Mouse (Mus musculus): Measurements from ENCODE around the gene Zfp408. TPM values are rescaled to one million over a fixed set of nuclear protein-coding genes. Genes with fewer than 3 reads are reported as not detected.
A peak's percentile ranks its signal among the peaks of the same experiment; 100 is the strongest.

The Zfp408 gene
- 4.6 and 5.3 TPM in 2 replicates for polyA plus RNA-seq (2015; fragmentation: Nextera tagmentation; extraction: Ambion mirVana)

- DNase-seq (ENCODE audit: low spot score) (peak; percentile 99), ATAC-seq (replicated peaks; ENCODE audit: low FRiP score, low read depth) (peak; percentile 94)
- Histone ChIP-seq H3K36me3 (ENCODE audit: insufficient read depth, low read length) (peaks cover 38% of the 10 kb centered on the region), H3K4me2 (ENCODE audit: low read length) (peak within 1 kb of the TSS; percentile 92), H3K4me1 (replicated peaks; ENCODE audit: insufficient read depth, low read length) (peaks cover 12% of the 10 kb centered on the region; the same call in 1 of the 2 replicates), H3K27ac (peak within 1 kb of the TSS; percentile 93), H3K9me3 (replicated peaks; ENCODE audit: low read length) (no peaks in the 10 kb centered on the region), H3K9ac (ENCODE audit: low read depth, low read length) (peak within 1 kb of the TSS; percentile 85), H3K4me3 (replicated peaks; ENCODE audit: low read depth, low read length) (peak within 1 kb of the TSS; percentile 83), H3K27me3 (ENCODE audit: insufficient read depth, low read length) (no peaks in the 10 kb centered on the region)
- WGBS = under 1% methylated on average over 44 of the region's 44 CpGs
- no peak for TF ChIP-seq CTCF (IDR thresholded peaks at IDR 0.05; ENCODE audit: low read depth)
Observed at GRCm38 (mm10) chr2:91649553-91650359, at the start of gene Zfp408, which contains the start of gene Arhgap1. Zfp408 (minus strand) TSS chr2:91649791. Arhgap1 (plus strand) TSS chr2:91649860.

- Histone ChIP-seq H3K4me1 (replicated peaks; ENCODE audit: insufficient read depth, low read length) (no peaks in the 10 kb centered on the region), H3K9me3 (replicated peaks; ENCODE audit: low read length) (no peaks in the 10 kb centered on the region), H3K4me2 (ENCODE audit: low read length) (no peak overlapping the region), H3K27ac (no peak overlapping the region), H3K4me3 (replicated peaks; ENCODE audit: low read depth, low read length) (no peak overlapping the region), H3K36me3 (ENCODE audit: insufficient read depth, low read length) (0 out of 2 replicates have a peak, but pooled peaks cover 6% of the 10 kb centered on the region), H3K27me3 (ENCODE audit: insufficient read depth, low read length) (no peaks in the 10 kb centered on the region), H3K9ac (ENCODE audit: low read depth, low read length) (no peak overlapping the region)
- DNase-seq (ENCODE audit: low spot score) (no peak), ATAC-seq (replicated peaks; ENCODE audit: low FRiP score, low read depth) (no peak)
- TF ChIP-seq CTCF (IDR thresholded peaks at IDR 0.05; ENCODE audit: low read depth) = no peak
- WGBS = 71% methylated on average over 1 of the region's 1 CpGs
Observed at GRCm38 (mm10) chr2:91699225-91699624, 49.6 kb upstream of the Zfp408 start.

- Histone ChIP-seq H3K36me3 (ENCODE audit: insufficient read depth, low read length) (0 out of 2 replicates have a peak, but pooled peaks cover 6% of the 10 kb centered on the region), H3K27ac (no peak overlapping the region), H3K9ac (ENCODE audit: low read depth, low read length) (no peak overlapping the region), H3K4me1 (replicated peaks; ENCODE audit: insufficient read depth, low read length) (no peaks in the 10 kb centered on the region), H3K4me3 (replicated peaks; ENCODE audit: low read depth, low read length) (no peak overlapping the region), H3K27me3 (ENCODE audit: insufficient read depth, low read length) (no peaks in the 10 kb centered on the region), H3K9me3 (replicated peaks; ENCODE audit: low read length) (no peaks in the 10 kb centered on the region), H3K4me2 (ENCODE audit: low read length) (no peak overlapping the region)
- TF ChIP-seq CTCF (IDR thresholded peaks at IDR 0.05; ENCODE audit: low read depth) = no peak
- WGBS = 79% methylated on average over 1 of the region's 1 CpGs
- no peak for DNase-seq (ENCODE audit: low spot score)
- no peak for ATAC-seq (replicated peaks; ENCODE audit: low FRiP score, low read depth)
Observed at GRCm38 (mm10) chr2:91696225-91696590, 46.6 kb upstream of the Zfp408 start.

- Histone ChIP-seq H3K9ac (ENCODE audit: low read depth, low read length) (no peak overlapping the region), H3K4me3 (replicated peaks; ENCODE audit: low read depth, low read length) (no peak overlapping the region), H3K9me3 (replicated peaks; ENCODE audit: low read length) (no peaks in the 10 kb centered on the region), H3K27ac (no peak overlapping the region), H3K27me3 (ENCODE audit: insufficient read depth, low read length) (no peaks in the 10 kb centered on the region), H3K4me1 (replicated peaks; ENCODE audit: insufficient read depth, low read length) (no peaks in the 10 kb centered on the region), H3K4me2 (ENCODE audit: low read length) (no peak overlapping the region), H3K36me3 (ENCODE audit: insufficient read depth, low read length) (0 out of 2 replicates have a peak, but pooled peaks cover 6% of the 10 kb centered on the region)
- no peak for TF ChIP-seq CTCF (IDR thresholded peaks at IDR 0.05; ENCODE audit: low read depth)
- no peak for ATAC-seq (replicated peaks; ENCODE audit: low FRiP score, low read depth)
- DNase-seq (ENCODE audit: low spot score) = no peak
- 86% methylated on average over 10 of the region's 10 CpGs for WGBS
Observed at GRCm38 (mm10) chr2:91695436-91696224, 46.0 kb upstream of the Zfp408 start.

- DNase-seq (ENCODE audit: low spot score) (no peak), ATAC-seq (replicated peaks; ENCODE audit: low FRiP score, low read depth) (no peak; the same call in 1 of the 2 replicates)
- WGBS = 78% methylated on average over 7 of the region's 7 CpGs
- no peaks in the 10 kb centered on the region for H3K9me3 ChIP-seq (replicated peaks; ENCODE audit: low read length)
- TF ChIP-seq CTCF (IDR thresholded peaks at IDR 0.05; ENCODE audit: low read depth) = no peak
- peaks cover 22% of the 10 kb centered on the region; the same call in 1 of the 2 replicates for H3K36me3 ChIP-seq (ENCODE audit: insufficient read depth, low read length)
- H3K27me3 ChIP-seq (ENCODE audit: insufficient read depth, low read length) = no peaks in the 10 kb centered on the region
- H3K4me3 ChIP-seq (replicated peaks; ENCODE audit: low read depth, low read length) = no peak overlapping the region
- H3K4me1 ChIP-seq (replicated peaks; ENCODE audit: insufficient read depth, low read length) = no peaks in the 10 kb centered on the region
- no peak overlapping the region for H3K9ac ChIP-seq (ENCODE audit: low read depth, low read length)
- H3K27ac ChIP-seq = no peak overlapping the region
- H3K4me2 ChIP-seq (ENCODE audit: low read length) = no peak overlapping the region
Observed at GRCm38 (mm10) chr2:91689452-91689851, 39.9 kb upstream of the Zfp408 start.

GRCm38 (mm10) chr2:91683919-91684318, 34.3 kb upstream of the Zfp408 start:
- 74% methylated on average over 8 of the region's 8 CpGs for WGBS
- TF ChIP-seq CTCF (IDR thresholded peaks at IDR 0.05; ENCODE audit: low read depth) = no peak
- peaks cover 34% of the 10 kb centered on the region for H3K36me3 ChIP-seq (ENCODE audit: insufficient read depth, low read length)
- H3K9ac ChIP-seq (ENCODE audit: low read depth, low read length) = no peak overlapping the region
- no peak overlapping the region for H3K4me2 ChIP-seq (ENCODE audit: low read length)
- ATAC-seq (replicated peaks; ENCODE audit: low FRiP score, low read depth) = no peak
- no peaks in the 10 kb centered on the region for H3K9me3 ChIP-seq (replicated peaks; ENCODE audit: low read length)
- H3K27me3 ChIP-seq (ENCODE audit: insufficient read depth, low read length) = no peaks in the 10 kb centered on the region
- no peak overlapping the region for H3K27ac ChIP-seq
- H3K4me3 ChIP-seq (replicated peaks; ENCODE audit: low read depth, low read length) = no peak overlapping the region
- H3K4me1 ChIP-seq (replicated peaks; ENCODE audit: insufficient read depth, low read length) = no peaks in the 10 kb centered on the region
- no peak for DNase-seq (ENCODE audit: low spot score)

All from kidney, postnatal 0 days (tissue).